Mouse (Mus musculus): ENCODE data around the gene Hoxa9.

DNA sequence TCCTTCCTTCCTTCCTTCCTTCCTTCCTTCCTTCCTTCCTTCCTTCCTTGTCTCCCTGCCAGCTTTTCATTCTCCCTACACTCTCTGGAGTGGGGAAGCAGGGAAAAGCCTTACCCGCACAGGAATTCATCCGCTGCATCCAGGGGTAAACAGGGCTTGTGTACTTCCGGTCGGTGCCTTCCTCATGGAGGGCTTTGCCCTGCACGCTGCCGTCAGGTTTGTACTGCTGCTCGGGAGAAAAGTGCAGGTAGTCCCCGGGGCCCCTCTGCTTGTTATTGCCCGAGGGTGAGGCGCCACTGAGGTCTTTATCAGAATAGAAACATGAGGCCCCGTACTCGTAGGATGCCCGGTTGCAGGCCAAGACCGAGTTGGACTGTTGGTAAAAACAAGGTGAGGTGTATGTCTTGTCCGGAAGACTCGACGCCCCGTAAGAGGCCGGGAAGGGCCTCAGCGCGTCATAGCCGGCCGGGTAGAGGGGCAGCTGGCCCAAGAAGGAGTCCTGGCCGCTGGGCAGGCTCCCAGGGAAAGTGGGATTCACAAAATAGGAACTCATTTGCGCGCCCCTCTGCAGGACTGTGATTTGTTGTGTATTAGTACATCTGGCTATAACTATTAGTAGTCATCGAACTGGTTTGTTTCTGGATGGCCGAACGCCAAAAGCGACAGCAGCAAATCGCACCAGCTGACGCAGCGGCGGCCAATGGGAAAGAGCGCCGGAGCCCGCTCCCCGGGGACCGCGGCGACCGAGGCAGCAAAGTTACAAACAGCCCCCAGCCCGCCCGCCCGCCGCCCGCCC is 22.6 kb downstream of the Hoxa9 start, which contains the start of gene Hoxa6:
- TF ChIP-seq POLR2A (IDR thresholded peaks at IDR 0.05; ENCODE audit: control insufficient read depth, low read depth, low read length) (no peak), CTCF (IDR thresholded peaks at IDR 0.05; ENCODE audit: control insufficient read depth, insufficient read depth, insufficient replicate concordance, low read depth, low read length) (no peak)

Data from testis, adult 2 months (tissue).